Mouse (Mus musculus): ENCODE results near the gene Frem1. TPM values are rescaled to one million over a fixed set of nuclear protein-coding genes. Genes with fewer than 3 reads are reported as not detected.

Frem1 gene
- total and polyA plus RNA-seq, 2 experiments from 2014 or later = 1.0 to 5.1 TPM

GRCm38 (mm10) chr4:82864974-82865699 is 187.0 kb downstream of the Frem1 start:
- 80% methylated on average over 8 of the region's 8 CpGs for WGBS
- Histone ChIP-seq H3K27me3 (ENCODE audit: insufficient read depth, low read length) (no peaks in the 10 kb centered on the region), H3K4me2 (ENCODE audit: low read depth, low read length, poor library complexity, severe bottlenecking) (no peak overlapping the region), H3K27ac (ENCODE audit: low read depth, low read length) (no peak overlapping the region), H3K36me3 (ENCODE audit: insufficient read depth, low read length) (no peaks in the 10 kb centered on the region), H3K9me3 (ENCODE audit: low read length) (no peaks in the 10 kb centered on the region), H3K4me3 (ENCODE audit: low read depth, low read length) (no peak overlapping the region), H3K4me1 (ENCODE audit: insufficient read depth, low read length) (no peaks in the 10 kb centered on the region), H3K9ac (replicated peaks; ENCODE audit: low read length, poor library complexity, severe bottlenecking) (no peak overlapping the region)
- no peak for TF ChIP-seq CTCF (IDR thresholded peaks at IDR 0.05)
- DNase-seq (ENCODE audit: low spot score) (no peak), ATAC-seq (ENCODE audit: low FRiP score) (no peak)

GRCm38 (mm10) chr4:82863316-82863715 is 188.8 kb downstream of the Frem1 start:
- H3K4me3 ChIP-seq (ENCODE audit: low read depth, low read length) = no peak overlapping the region
- no peaks in the 10 kb centered on the region for H3K27me3 ChIP-seq (ENCODE audit: insufficient read depth, low read length)
- no peak overlapping the region for H3K27ac ChIP-seq (ENCODE audit: low read depth, low read length)
- H3K9ac ChIP-seq (replicated peaks; ENCODE audit: low read length, poor library complexity, severe bottlenecking) = no peak overlapping the region
- no peaks in the 10 kb centered on the region; the same call in 1 of the 2 replicates for H3K4me1 ChIP-seq (ENCODE audit: insufficient read depth, low read length)
- DNase-seq (ENCODE audit: low spot score) (peak; percentile 54), ATAC-seq (ENCODE audit: low FRiP score) (no peak)
- no peaks in the 10 kb centered on the region for H3K9me3 ChIP-seq (ENCODE audit: low read length)
- no peak overlapping the region for H3K4me2 ChIP-seq (ENCODE audit: low read depth, low read length, poor library complexity, severe bottlenecking)
- H3K36me3 ChIP-seq (ENCODE audit: insufficient read depth, low read length) = no peaks in the 10 kb centered on the region
- 72% methylated on average over 8 of the region's 8 CpGs for WGBS
- no peak for TF ChIP-seq CTCF (IDR thresholded peaks at IDR 0.05)

GRCm38 (mm10) chr4:82861451-82861850 is 190.7 kb downstream of the Frem1 start:
- Histone ChIP-seq H3K4me3 (ENCODE audit: low read depth, low read length) (no peak overlapping the region), H3K4me2 (ENCODE audit: low read depth, low read length, poor library complexity, severe bottlenecking) (no peak overlapping the region), H3K9me3 (ENCODE audit: low read length) (no peaks in the 10 kb centered on the region), H3K4me1 (ENCODE audit: insufficient read depth, low read length) (peaks cover 3% of the 10 kb centered on the region; the same call in 1 of the 2 replicates), H3K9ac (replicated peaks; ENCODE audit: low read length, poor library complexity, severe bottlenecking) (no peak overlapping the region), H3K36me3 (ENCODE audit: insufficient read depth, low read length) (no peaks in the 10 kb centered on the region), H3K27me3 (ENCODE audit: insufficient read depth, low read length) (no peaks in the 10 kb centered on the region), H3K27ac (ENCODE audit: low read depth, low read length) (no peak overlapping the region)
- TF ChIP-seq CTCF (IDR thresholded peaks at IDR 0.05) = no peak
- no peak for ATAC-seq (ENCODE audit: low FRiP score)
- WGBS = 91% methylated on average over 2 of the region's 2 CpGs
- DNase-seq (ENCODE audit: low spot score) = no peak

- H3K9me3 ChIP-seq (ENCODE audit: low read length) = no peaks in the 10 kb centered on the region
- ATAC-seq (ENCODE audit: low FRiP score) (no peak), DNase-seq (ENCODE audit: low spot score) (peak; percentile 43)
- no peak overlapping the region for H3K4me2 ChIP-seq (ENCODE audit: low read depth, low read length, poor library complexity, severe bottlenecking)
- TF ChIP-seq CTCF (IDR thresholded peaks at IDR 0.05) = no peak
- peak overlapping the region; percentile 28; the same call in 1 of the 2 replicates for H3K27ac ChIP-seq (ENCODE audit: low read depth, low read length)
- no peak overlapping the region for H3K9ac ChIP-seq (replicated peaks; ENCODE audit: low read length, poor library complexity, severe bottlenecking)
- no peaks in the 10 kb centered on the region for H3K27me3 ChIP-seq (ENCODE audit: insufficient read depth, low read length)
- peaks cover 6% of the 10 kb centered on the region; the same call in 1 of the 2 replicates for H3K4me1 ChIP-seq (ENCODE audit: insufficient read depth, low read length)
- H3K36me3 ChIP-seq (ENCODE audit: insufficient read depth, low read length) = no peaks in the 10 kb centered on the region
- WGBS = 37% methylated on average over 3 of the region's 3 CpGs
- no peak overlapping the region for H3K4me3 ChIP-seq (ENCODE audit: low read depth, low read length)
These were observed 191.6 kb downstream of the Frem1 start for GRCm38 (mm10) chr4:82860566-82860965.

- Histone ChIP-seq H3K4me2 (ENCODE audit: low read depth, low read length, poor library complexity, severe bottlenecking) (peak within 1 kb of the TSS; percentile 83), H3K9me3 (ENCODE audit: low read length) (no peaks in the 10 kb centered on the region), H3K27ac (ENCODE audit: low read depth, low read length) (peak within 1 kb of the TSS; percentile 96), H3K4me1 (ENCODE audit: insufficient read depth, low read length) (peaks cover 6% of the 10 kb centered on the region; the same call in 1 of the 2 replicates), H3K4me3 (ENCODE audit: low read depth, low read length) (peak within 1 kb of the TSS; percentile 81), H3K27me3 (ENCODE audit: insufficient read depth, low read length) (no peaks in the 10 kb centered on the region), H3K36me3 (ENCODE audit: insufficient read depth, low read length) (no peaks in the 10 kb centered on the region), H3K9ac (replicated peaks; ENCODE audit: low read length, poor library complexity, severe bottlenecking) (peak within 1 kb of the TSS; percentile 97)
- ATAC-seq (ENCODE audit: low FRiP score) (peak; percentile 86), DNase-seq (ENCODE audit: low spot score) (peak; percentile 71)
- TF ChIP-seq CTCF (IDR thresholded peaks at IDR 0.05) = peak; percentile 31
- WGBS = 1% methylated on average over 58 of the region's 82 CpGs
These were observed 192.7 kb downstream of the Frem1 start, which contains the start of gene Zdhhc21 for GRCm38 (mm10) chr4:82859131-82860125. Zdhhc21 (minus strand) TSS chr4:82859958.
